Mouse (Mus musculus) lung, adult 2 months (tissue): ENCODE results near the gene Acsl6.

Experiments used
- CTCF ChIP-seq: fragments of 200-500 bp; IDR thresholded peaks from 2 replicates; pipeline ENCODE4 v1.5.1; 2011; ENCODE audit warnings: mild to moderate bottlenecking, low read length, control low read depth; ENCODE audit not compliant: insufficient read depth
- POLR2A ChIP-seq: fragments of 200-500 bp; IDR thresholded peaks from 2 replicates; pipeline ENCODE4 v1.6.1; 2011; ENCODE audit warnings: low read depth, mild to moderate bottlenecking, control low read depth, low read length, borderline replicate concordance; ENCODE audit errors: extremely low read depth

GRCm38 (mm10) chr11:54256624-54257376, 46.8 kb upstream of the Acsl6 start:
- peak; percentile 91 for TF ChIP-seq CTCF
- TF ChIP-seq POLR2A: no peak
